27 mouse cellular contexts compared by ENCODE assay signal in the genomic region with DNA sequence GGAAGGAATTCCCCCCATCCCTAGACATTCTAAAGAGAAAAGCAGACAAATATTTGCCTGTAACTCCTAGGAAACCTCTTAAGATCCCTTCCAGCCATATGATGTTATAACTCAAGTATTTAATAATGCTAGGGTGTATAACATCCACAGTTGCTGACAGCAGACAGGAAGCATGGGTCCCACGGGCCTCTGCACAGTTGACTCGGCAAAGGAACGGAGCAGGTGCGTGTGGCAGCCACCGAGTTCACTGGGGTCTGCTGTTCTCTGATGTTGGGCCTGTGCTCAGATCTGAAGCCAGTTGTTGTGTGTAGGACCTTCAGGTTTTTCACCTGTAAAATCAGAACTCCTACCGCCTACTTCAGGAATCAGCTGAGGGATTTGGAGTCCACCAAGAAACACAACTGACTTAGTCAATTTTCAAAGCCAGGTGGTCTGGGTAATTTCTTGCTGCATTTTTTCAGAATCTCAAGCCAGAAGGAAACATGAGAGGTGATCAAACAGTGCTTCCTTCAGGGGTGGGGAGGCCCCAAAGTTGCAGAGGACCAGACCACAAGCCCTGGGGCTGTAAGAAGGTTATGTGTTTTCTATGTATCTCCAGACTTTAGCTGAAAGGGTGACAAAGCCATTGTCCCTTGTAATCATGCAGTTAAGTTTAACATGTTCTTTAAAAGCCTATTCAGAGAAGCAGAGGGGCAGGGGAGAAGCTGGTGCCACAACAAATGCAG.
DNase-seq lines count a peak whose midpoint lies in the region; ATAC-seq and TF ChIP-seq lines count a peak whose summit lies in the region.
"Had no signal": no experiment of that assay in that cellular context is flagged by ENCODE, and none has a peak within 500 bp of the region (broad histone marks: within the 10 kb centered on the region; RNA-seq: fewer than 3 reads in every experiment).

No protein-coding gene starts in this region.

- ATAC-seq in embryonic facial prominence, embryonic 14.5 days (ENCODE audit: low read depth): peak; percentile 84
- peak; percentile 87 for ATAC-seq in limb, embryonic 14.5 days (ENCODE audit: low FRiP score, low read depth)
- ATAC-seq in forebrain, embryonic 13.5 days: no peak
- no peak for ATAC-seq in frontal cortex, adult (ENCODE audit: low TSS enrichment)
- no peak for ATAC-seq in hindbrain, embryonic 12.5 days (ENCODE audit: low FRiP score)
- ATAC-seq: forebrain, postnatal 0 days; inflammation-experienced regulatory T-cells, adult 6 months had no signal

- H3K9me3 ChIP-seq in embryonic facial prominence, embryonic 14.5 days (ENCODE audit: control insufficient read depth, low read length): no peaks in the 10 kb centered on the region
- no peaks in the 10 kb centered on the region for H3K9me3 ChIP-seq in embryonic facial prominence, embryonic 10.5 days
- H3K9me3 ChIP-seq in CH12.LX (replicated peaks; ENCODE audit: low read length): no peaks in the 10 kb centered on the region
- no peaks in the 10 kb centered on the region for H3K9me3 ChIP-seq in limb, embryonic 14.5 days (ENCODE audit: control insufficient read depth, low read length)
- H3K9me3 ChIP-seq in forebrain, embryonic 13.5 days (replicated peaks): no peaks in the 10 kb centered on the region
- H3K9me3 ChIP-seq in hindbrain, embryonic 12.5 days (replicated peaks): no peaks in the 10 kb centered on the region
- H3K9me3 ChIP-seq: forebrain, embryonic 10.5 days; lung, embryonic 15.5 days; midbrain, embryonic 10.5 days; neural tube, embryonic 15.5 days; stomach, embryonic 15.5 days had no signal

- no peak overlapping the region for H3K27ac ChIP-seq in embryonic facial prominence, embryonic 14.5 days (replicated peaks; ENCODE audit: low read depth, low read length)
- H3K27ac ChIP-seq in embryonic facial prominence, embryonic 10.5 days (replicated peaks): no peak overlapping the region
- H3K27ac ChIP-seq in CH12.LX (ENCODE audit: insufficient read depth, low read depth): no peak overlapping the region
- H3K27ac ChIP-seq in limb, embryonic 14.5 days (replicated peaks; ENCODE audit: low read depth, low read length): 0 out of 2 replicates have a peak overlapping the region, but pooled peaks have one; percentile 26
- H3K27ac ChIP-seq in forebrain, embryonic 13.5 days: no peak overlapping the region
- H3K27ac ChIP-seq in hindbrain, embryonic 12.5 days: no peak overlapping the region
- H3K27ac ChIP-seq: forebrain, embryonic 10.5 days; hindbrain, embryonic 14.5 days; kidney, postnatal 0 days; left cerebral cortex, adult 2 months; liver, embryonic 14.5 days; lung, embryonic 15.5 days; midbrain, embryonic 10.5 days; neural tube, embryonic 15.5 days; stomach, embryonic 15.5 days had no signal

- no peak for TF ChIP-seq EP300 in CH12.LX (IDR thresholded peaks at IDR 0.05; ENCODE audit: low read length)

- H3K36me3 ChIP-seq in embryonic facial prominence, embryonic 14.5 days (ENCODE audit: control insufficient read depth, insufficient read depth, low read length): no peaks in the 10 kb centered on the region
- H3K36me3 ChIP-seq in embryonic facial prominence, embryonic 10.5 days (replicated peaks): no peaks in the 10 kb centered on the region
- H3K36me3 ChIP-seq in CH12.LX (replicated peaks in 1 of 2; ENCODE audit: control insufficient read depth in 1 of 2, insufficient read depth in 1 of 2, low read length in 1 of 2): no peaks in the 10 kb centered on the region
- no peaks in the 10 kb centered on the region for H3K36me3 ChIP-seq in limb, embryonic 14.5 days (ENCODE audit: control insufficient read depth, insufficient read depth, low read length)
- H3K36me3 ChIP-seq in forebrain, embryonic 13.5 days (ENCODE audit: poor library complexity, severe bottlenecking): no peaks in the 10 kb centered on the region
- no peaks in the 10 kb centered on the region; the same call in 1 of the 2 replicates for H3K36me3 ChIP-seq in hindbrain, embryonic 12.5 days
- H3K36me3 ChIP-seq: forebrain, embryonic 10.5 days; lung, embryonic 15.5 days; midbrain, embryonic 10.5 days; stomach, embryonic 15.5 days had no signal

- TF ChIP-seq POLR2A in CH12.LX (IDR thresholded peaks at IDR 0.05; ENCODE audit: low read depth, low read length): no peak
- TF ChIP-seq POLR2A in limb, embryonic 14.5 days (IDR thresholded peaks at IDR 0.05; ENCODE audit: borderline replicate concordance, extremely low read depth, insufficient read depth, insufficient read length): no peak

- H3K4me1 ChIP-seq in embryonic facial prominence, embryonic 14.5 days (ENCODE audit: control insufficient read depth, insufficient read depth, low read length): 0 out of 2 replicates have a peak, but pooled peaks cover 4% of the 10 kb centered on the region
- peaks cover 11% of the 10 kb centered on the region; the same call in 1 of the 2 replicates for H3K4me1 ChIP-seq in embryonic facial prominence, embryonic 10.5 days
- peaks cover 10 to 36% of the 10 kb centered on the region in 2 experiments for H3K4me1 ChIP-seq in CH12.LX (ENCODE audit: control insufficient read depth in 1 of 2, insufficient read depth in 2 of 2)
- H3K4me1 ChIP-seq in limb, embryonic 14.5 days (ENCODE audit: control insufficient read depth, insufficient read depth, low read length): peaks cover 18% of the 10 kb centered on the region
- H3K4me1 ChIP-seq in forebrain, embryonic 13.5 days: no peaks in the 10 kb centered on the region
- H3K4me1 ChIP-seq in hindbrain, embryonic 12.5 days: no peaks in the 10 kb centered on the region
- H3K4me1 ChIP-seq: stomach, embryonic 15.5 days had no signal

- no peak overlapping the region for H3K4me2 ChIP-seq in embryonic facial prominence, embryonic 14.5 days (ENCODE audit: low read depth, low read length)
- no peak overlapping the region for H3K4me2 ChIP-seq in CH12.LX (ENCODE audit: insufficient read depth, low read depth, poor library complexity, severe bottlenecking)
- no peak overlapping the region for H3K4me2 ChIP-seq in limb, embryonic 14.5 days (replicated peaks; ENCODE audit: low read depth, low read length, severe bottlenecking)
- H3K4me2 ChIP-seq in forebrain, embryonic 13.5 days: no peak overlapping the region
- no peak overlapping the region for H3K4me2 ChIP-seq in hindbrain, embryonic 12.5 days (replicated peaks)
- H3K4me2 ChIP-seq: hindbrain, embryonic 14.5 days; lung, embryonic 15.5 days; neural tube, embryonic 15.5 days; stomach, embryonic 15.5 days had no signal

- TF ChIP-seq CTCF in CH12.LX (conservative IDR thresholded peaks at IDR 0.05 in 1 of 2, IDR thresholded peaks at IDR 0.05 in 1 of 2; ENCODE audit: low read depth in 2 of 2, low read length in 2 of 2): no peak

- no peaks in the 10 kb centered on the region for H3K27me3 ChIP-seq in embryonic facial prominence, embryonic 14.5 days (replicated peaks; ENCODE audit: control insufficient read depth, insufficient read depth, low read length)
- H3K27me3 ChIP-seq in embryonic facial prominence, embryonic 10.5 days (replicated peaks; ENCODE audit: low read depth, poor library complexity, severe bottlenecking): no peaks in the 10 kb centered on the region
- H3K27me3 ChIP-seq in CH12.LX (replicated peaks): no peaks in the 10 kb centered on the region
- no peaks in the 10 kb centered on the region for H3K27me3 ChIP-seq in limb, embryonic 14.5 days (ENCODE audit: control insufficient read depth, insufficient read depth, low read length)
- no peaks in the 10 kb centered on the region for H3K27me3 ChIP-seq in forebrain, embryonic 13.5 days
- no peaks in the 10 kb centered on the region for H3K27me3 ChIP-seq in hindbrain, embryonic 12.5 days
- H3K27me3 ChIP-seq: lung, embryonic 15.5 days; neural tube, embryonic 15.5 days; stomach, embryonic 15.5 days had no signal

- peak; percentile 73 for DNase-seq in embryonic facial prominence, embryonic 14.5 days (ENCODE audit: low spot score)
- no peak for DNase-seq in embryonic facial prominence, embryonic 10.5 days (ENCODE audit: low spot score)
- DNase-seq in CH12.LX (ENCODE audit: extremely low read depth): peak; percentile 22
- DNase-seq in limb, embryonic 14.5 days (ENCODE audit: low spot score): peak; percentile 74
- peak; percentile 86 for DNase-seq in thymus, postnatal 14 days
- DNase-seq: adrenal gland, postnatal 14 days; cerebellum, postnatal 36 days; forebrain, postnatal 0 days; gastrocnemius, postnatal 36 days; kidney, adult 18-20 months; left cerebral cortex, postnatal 4 days; lung, postnatal 4 days; right cerebral cortex, adult 18-20 months; right cerebral cortex, postnatal 4 days had no signal

- no peak for TF ChIP-seq RAD21 in CH12.LX (IDR thresholded peaks at IDR 0.05; ENCODE audit: low read depth, low read length)

- H3K4me3 ChIP-seq in embryonic facial prominence, embryonic 14.5 days (ENCODE audit: low read depth, low read length): no peak overlapping the region
- no peak overlapping the region for H3K4me3 ChIP-seq in embryonic facial prominence, embryonic 10.5 days
- no peak overlapping the region for H3K4me3 ChIP-seq in CH12.LX (replicated peaks in 1 of 3; ENCODE audit: low read depth in 2 of 3, low read length in 2 of 3, poor library complexity in 1 of 3)
- no peak overlapping the region for H3K4me3 ChIP-seq in limb, embryonic 14.5 days (replicated peaks; ENCODE audit: low read length)
- H3K4me3 ChIP-seq in forebrain, embryonic 13.5 days: no peak overlapping the region
- H3K4me3 ChIP-seq in hindbrain, embryonic 12.5 days: no peak overlapping the region
- H3K4me3 ChIP-seq: forebrain, embryonic 10.5 days; left cerebral cortex, adult 2 months; lung, embryonic 15.5 days; midbrain, embryonic 10.5 days; neural tube, embryonic 15.5 days; stomach, embryonic 15.5 days had no signal

- in situ Hi-C loops in CH12.LX (cut with MboI; ENCODE audit: low pct_ligation_motif_present, low pct_unique_long_range_greater_than_20kb, low sequenced_read_pairs): no loop called here

- no peaks in the 10 kb centered on the region for H3K79me2 ChIP-seq in CH12.LX (replicated peaks; ENCODE audit: control insufficient read depth, extremely low read depth, insufficient read depth, poor library complexity, severe bottlenecking)

- WGBS in embryonic facial prominence, embryonic 14.5 days: 51% methylated on average over 6 of the region's 6 CpGs
- WGBS in embryonic facial prominence, embryonic 10.5 days: 85% methylated on average over 6 of the region's 6 CpGs
- WGBS in limb, embryonic 14.5 days: 41% methylated on average over 6 of the region's 6 CpGs
- 93% methylated on average over 6 of the region's 6 CpGs for WGBS in forebrain, embryonic 13.5 days
- 84% methylated on average over 6 of the region's 6 CpGs for WGBS in hindbrain, embryonic 12.5 days

- dilution Hi-C loops in CH12.LX (cut with MboI; ENCODE audit: extremely low pct_ligation_motif_present, extremely low pct_unique_long_range_greater_than_20kb, low sequenced_read_pairs): no loop called here

- H3K9ac ChIP-seq in embryonic facial prominence, embryonic 14.5 days (ENCODE audit: low read depth, low read length): no peak overlapping the region
- H3K9ac ChIP-seq in CH12.LX (ENCODE audit: insufficient read depth, low read depth): no peak overlapping the region
- no peak overlapping the region for H3K9ac ChIP-seq in limb, embryonic 14.5 days (ENCODE audit: low read depth, low read length, severe bottlenecking)
- no peak overlapping the region for H3K9ac ChIP-seq in forebrain, embryonic 13.5 days
- H3K9ac ChIP-seq in hindbrain, embryonic 12.5 days: no peak overlapping the region
- H3K9ac ChIP-seq: forebrain, postnatal 0 days; hindbrain, embryonic 14.5 days; liver, embryonic 14.5 days; lung, embryonic 15.5 days; neural tube, embryonic 15.5 days; stomach, embryonic 15.5 days had no signal

Comparison
In these comparisons a context has a peak if more than half of its experiments do, and no peak if none do; other contexts are left out.
1. ATAC-seq: peak in embryonic facial prominence, embryonic 14.5 days (single experiment) and limb, embryonic 14.5 days (single experiment); none in forebrain, embryonic 13.5 days (single experiment), frontal cortex, adult (single experiment) and hindbrain, embryonic 12.5 days (single experiment).